Mouse (Mus musculus) c-Kit-positive CD71-negative TER-119-negative erythroid progenitor cells, embryonic 14.5 days (primary cell): ENCODE data around the gene Rph3al.

Source experiments
- DNase-seq: peaks from one replicate; pipeline ENCODE4 v3.0.0-alpha.2; 2013; ENCODE audit warnings: low read depth

The Rph3al gene

DNA sequence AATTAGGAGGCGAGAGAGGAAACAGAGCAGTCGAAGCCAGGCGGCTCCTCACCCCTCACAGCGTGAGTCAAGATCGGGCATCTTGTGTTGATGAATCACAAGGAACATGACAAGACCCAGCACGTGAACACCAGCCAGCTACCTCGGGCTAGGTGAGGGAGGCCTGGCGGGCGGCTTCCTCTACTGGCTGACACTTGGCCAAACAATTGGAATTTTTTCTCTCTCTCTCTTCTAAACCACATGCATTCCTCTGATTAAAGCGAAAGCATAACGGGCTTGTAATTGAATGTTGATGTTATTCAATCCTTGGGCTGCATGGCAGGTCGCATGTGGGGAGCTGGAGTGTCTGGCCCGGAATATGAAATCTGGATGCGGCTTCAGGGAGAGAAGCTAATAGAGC is 77.0 kb downstream of the Rph3al start:
- no peak for DNase-seq

DNA sequence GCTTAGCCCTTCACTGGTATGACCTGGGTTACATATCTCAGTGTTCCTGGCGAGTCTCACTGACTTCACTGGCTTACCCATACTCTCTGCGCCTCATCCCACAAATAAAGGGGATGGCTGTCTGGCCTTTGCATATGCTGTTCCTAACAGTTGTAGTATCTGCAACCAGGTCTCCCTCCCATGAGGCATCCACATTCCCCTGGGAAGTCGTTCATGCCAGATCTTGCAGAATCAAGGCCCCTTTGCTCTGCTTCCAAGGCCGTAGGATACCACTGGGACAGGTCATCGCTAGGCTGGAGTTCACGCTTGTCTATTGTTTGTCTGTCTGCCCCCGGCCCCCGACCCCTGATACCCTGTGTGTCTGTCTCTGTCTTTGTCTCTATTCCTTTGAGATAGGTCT is 78.8 kb downstream of the Rph3al start:
- DNase-seq, result no peak

DNA sequence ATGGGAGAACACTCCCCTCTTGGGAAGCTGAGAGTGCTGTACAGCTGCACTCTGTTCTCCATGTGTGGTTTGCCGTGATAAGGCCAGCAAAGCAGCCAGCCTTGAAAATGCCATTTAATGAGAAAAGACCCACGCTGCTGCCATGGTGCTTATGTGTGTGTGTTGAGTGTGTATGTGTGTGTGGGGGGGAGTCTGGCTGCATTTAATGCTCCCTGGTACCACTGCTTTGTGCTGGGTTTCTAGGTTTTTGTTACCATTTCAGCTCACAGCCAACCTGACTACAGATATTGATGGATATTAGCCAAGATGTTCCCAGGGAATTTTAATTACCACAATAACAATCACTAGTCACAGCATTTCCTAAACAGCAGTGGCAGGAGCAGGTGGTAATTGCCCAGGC is 79.3 kb downstream of the Rph3al start:
- DNase-seq, result no peak

DNA sequence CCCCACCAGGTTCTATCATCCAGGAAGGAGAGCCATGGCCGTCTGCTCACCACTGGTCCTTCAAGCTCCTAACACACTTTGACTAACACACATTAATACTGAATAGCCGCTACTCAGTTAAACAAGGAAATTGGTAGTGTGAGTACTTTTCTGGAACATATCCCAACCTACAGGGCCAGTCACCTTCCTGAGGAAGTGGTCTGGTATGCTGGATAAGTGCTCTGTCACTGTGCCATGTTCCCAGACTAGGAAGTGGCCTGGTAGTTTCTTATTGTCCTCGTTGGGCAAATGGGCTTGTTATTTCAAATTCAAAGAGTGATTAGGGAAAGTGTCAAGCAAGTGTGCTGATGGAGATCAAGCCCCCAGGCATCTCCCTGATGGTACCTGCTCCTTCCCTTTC is 80.4 kb downstream of the Rph3al start:
- DNase-seq, result no peak

DNA sequence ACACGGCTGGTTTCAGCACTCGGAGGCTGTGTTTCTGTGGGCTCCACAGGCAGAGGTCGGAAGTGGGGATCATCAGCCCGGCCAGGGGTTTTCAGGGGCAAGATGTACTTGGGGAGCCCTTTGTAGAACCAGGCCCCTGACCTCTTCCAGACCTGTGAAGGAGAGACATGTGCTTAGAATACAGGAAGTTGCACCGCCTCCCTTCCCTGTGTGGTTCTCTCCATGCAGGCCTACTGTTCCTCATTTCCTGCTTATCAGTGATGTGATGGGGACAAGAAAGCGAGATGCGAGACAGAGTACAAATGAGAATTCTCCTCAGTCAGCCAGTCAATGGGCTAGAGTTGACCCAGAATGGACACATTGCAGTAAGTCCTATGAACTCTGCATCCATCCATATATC is 83.9 kb downstream of the Rph3al start:
- no peak for DNase-seq

DNA sequence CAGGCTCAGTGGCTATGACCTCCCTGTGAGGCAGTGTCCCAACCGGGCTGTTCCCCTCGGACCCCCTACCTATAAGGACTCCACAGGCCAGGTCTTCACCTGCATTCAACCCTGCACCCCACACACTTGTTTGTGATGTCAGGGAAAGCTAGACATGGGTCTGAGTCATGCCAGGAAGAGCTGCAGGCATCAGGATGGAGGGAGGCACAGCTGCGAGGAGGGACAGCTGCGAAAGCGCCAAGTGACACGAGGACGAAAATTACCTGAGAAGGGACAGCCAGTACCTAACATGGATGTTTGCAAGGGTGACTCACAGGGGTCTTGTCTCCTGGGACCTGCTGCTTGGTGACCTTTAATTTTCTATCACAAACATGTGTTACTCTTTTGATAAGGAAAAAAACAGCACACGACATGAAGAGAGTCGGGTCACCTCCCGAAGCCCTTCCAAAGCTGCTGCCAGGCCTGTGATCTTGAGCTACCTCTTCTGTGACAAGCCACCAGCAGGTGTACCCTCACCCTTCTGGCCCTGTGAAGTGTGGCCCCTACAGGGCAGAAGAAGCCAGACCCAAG is 85.1 kb downstream of the Rph3al start:
- no peak for DNase-seq

DNA sequence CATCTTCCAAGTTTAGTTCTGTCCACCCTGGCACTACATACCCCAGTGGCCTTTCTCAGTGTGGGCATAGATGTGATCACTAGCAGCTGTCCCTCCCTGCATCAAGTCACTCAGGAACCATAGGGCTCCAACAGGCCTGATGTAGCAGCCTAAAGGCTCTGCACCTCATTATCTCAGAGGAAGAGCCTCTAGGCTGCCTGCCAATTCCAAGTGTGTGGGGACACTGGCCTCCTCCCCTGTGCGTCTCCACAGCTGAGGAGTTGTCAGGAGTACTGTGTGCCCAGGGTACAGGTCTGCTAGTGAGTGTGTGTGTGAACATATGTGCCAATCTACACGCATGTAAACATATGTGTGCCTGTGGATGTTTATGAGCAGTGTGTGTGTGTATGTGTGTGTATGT is 85.7 kb downstream of the Rph3al start:
- DNase-seq, result no peak

DNA sequence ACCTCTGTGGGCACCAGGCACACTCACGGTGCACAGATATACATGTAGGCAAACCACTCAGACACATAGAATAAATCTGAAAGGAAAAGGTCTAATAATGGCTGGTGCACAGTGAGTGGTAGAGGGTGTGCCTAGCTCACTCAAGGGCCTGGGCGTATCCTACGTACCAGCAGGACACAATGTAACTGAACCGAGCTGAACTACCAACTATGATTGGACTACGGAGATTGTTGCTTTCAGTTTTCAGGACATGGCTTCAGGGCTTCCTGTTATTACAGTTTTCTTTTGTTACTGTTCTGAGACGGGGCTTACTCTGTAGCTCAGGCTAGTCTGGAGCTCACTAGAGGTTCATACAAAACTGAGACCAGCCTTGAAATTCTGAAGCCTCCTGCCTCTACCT is 88.7 kb downstream of the Rph3al start:
- no peak for DNase-seq

DNA sequence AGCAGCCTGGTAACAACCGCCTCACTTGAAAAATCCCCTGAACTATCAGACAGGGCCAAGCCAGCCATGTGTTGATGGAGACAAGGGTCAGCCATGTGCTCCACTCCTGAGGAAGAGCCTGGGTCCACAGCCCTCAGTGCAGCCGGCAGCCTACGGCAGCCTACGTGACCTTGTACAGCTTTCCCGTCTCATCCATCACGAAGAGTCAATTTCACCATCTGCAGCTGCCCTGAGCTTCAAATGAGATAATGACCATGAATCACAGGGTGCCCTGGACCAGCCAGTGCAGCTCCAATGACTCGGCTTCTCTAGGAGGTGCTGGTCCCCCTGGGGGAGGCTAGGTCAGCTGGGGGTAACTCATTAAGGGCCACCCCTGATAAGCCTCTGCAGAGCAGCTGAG is 91.6 kb downstream of the Rph3al start:
- DNase-seq, result no peak

DNA sequence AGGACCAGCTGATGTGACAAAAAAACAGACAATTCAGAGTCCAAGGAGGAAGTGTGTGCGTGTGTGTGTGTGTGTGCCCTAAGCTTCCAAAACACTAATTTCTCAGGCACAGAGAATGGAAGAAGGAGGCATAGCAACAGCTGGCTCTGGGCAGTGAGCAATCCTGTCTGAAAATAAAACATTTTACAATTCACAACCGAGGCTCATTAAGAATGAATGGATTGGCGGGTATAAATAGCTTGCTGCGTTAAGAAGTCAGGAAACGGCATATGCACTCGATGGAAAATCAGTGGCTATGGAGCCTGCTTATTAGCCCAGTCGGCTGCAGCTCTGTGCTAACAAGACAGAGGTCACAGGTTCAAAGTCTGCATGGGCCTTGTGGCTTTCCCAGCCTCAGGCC is 92.6 kb downstream of the Rph3al start:
- no peak for DNase-seq

DNA sequence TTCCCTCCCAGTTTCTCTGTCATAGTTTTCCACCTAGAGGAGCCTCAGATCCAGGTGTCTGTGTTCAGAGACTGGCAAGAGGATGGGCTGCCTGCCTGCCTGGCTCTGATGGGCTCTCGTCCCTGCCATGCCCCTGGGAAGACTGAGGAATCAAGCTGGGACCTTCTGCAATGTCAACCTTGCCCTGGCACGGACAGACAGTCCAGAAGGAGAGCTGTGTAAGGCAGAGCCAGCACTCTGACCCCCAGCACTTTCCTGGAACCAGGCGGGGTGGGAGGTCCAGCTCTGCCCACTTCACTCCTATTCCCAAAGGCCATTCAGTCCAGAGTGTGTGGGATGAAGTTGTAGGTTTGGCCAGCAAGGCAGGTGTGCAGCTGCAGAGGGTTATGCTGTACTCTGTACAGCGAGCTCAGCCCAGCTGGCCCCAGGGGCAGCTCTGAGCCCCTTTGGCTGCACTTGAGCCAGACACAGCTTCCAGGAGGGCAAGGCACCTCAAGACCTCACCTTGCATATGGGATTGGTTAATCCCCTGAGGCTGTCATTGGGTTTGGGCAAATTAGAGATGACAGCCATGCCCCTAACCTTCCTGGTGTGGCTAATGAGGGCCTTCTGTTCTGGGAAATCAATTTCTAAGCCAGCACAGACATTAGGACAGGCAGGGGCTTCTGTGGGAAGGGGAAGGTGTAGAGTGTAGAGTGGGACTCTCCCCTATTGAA is 95.2 kb downstream of the Rph3al start:
- no peak for DNase-seq

DNA sequence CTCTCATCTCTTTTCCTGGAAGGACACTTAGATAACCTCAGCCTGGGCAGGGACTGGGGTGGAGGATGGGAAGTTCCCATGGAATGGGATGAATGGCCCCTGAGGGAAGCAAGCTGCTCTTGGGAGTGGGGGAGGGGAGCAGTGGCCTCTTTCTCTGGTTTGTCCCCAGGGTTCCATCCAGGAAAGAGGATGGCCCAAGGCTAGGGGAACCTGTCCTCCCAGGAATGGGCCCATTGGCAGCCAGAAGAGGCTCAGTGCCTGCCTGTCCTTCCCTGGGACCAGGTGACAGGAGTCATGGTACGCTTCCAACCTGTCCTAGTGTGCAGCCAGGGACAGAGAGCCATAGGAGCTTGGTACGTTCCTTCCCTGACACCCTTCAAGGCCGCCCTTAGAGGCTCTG is 96.7 kb downstream of the Rph3al start:
- DNase-seq, result no peak

DNA sequence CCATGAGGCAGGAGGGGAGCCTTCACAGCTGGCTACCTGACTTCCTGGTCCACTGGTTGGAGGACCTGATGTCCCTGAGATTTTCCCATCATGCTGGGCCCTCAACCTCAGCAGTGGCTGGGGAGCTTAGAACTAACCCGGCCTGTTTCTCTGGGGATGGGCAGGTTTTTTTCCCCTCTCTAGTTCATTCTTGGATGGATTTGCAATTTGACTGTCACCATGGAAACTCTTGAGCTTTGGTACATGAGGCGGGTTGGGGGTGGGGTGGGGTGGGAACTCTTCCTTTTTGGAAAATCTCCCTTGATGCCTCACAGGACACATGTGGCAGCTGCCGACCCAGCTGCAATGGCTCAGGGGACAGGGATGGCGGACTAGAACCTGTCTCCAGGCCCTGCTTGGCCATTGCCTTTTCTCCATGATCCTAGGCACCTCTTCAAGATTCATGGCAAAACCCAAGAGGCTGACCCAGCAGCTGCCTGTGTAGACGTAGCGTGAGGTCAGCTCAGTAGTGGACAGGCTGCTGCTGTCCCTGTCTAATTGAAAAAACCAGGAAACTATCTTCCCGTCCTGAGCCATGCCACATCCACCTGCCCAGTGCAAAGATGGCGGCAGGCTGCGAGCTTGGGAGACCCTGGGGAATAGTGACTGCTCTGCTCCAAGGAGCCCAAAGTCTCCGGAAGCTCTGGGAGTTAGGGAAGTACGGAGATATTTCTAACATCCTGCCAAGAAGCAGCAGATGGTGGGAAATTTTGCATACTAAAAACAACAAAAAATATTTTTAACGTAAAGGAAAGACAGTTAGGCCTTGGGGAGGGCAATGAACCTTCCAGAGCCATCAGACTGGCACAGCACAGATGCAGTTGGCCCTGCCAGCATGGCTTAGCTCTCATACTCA is 98.4 kb downstream of the Rph3al start:
- no peak for DNase-seq

DNA sequence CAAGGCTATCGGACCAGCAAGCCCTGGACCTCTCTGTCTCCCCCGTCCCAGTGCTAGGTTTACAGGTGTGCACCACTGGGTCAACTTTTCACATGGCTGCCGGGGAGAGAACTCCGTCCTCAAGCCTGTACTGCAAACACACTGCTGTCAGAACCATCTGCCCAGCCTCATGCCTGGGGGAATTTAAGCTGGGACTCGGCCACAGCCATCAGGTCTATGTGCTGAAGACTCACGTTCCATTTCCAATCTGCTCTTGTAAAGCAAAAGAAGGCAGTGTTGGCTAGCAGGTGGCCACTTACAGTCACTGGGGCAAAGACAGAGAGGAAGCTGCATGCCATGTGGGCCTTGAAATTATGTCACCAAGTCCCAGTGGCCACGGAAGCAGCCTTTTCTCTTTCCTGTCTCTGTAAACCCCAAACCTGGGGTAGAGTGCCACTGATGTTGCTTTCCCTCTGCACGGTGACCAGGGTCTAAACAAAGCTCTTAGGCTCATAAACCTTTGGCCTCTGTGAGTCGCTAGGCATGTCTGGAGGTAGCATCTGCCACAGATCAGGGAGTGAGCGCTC is 99.3 kb downstream of the Rph3al start:
- DNase-seq, result no peak

DNA sequence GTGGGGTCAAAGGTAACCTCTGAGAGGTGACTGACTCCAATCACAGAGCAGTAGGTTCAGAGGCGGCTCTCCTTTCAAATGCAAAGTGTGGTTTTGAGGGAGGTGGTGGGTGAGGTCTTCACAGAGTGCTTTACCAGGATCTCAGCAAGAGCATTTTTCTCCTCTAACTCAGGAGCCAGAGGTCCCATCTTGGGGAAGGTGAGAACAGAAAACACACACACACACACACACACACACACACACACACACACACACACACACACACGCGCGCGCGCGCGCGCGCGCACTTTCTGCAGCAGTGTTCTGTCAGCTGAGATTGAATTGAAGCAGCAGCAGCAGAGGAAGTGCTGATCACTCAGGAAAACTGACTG is 102.0 kb downstream of the Rph3al start:
- no peak for DNase-seq

DNA sequence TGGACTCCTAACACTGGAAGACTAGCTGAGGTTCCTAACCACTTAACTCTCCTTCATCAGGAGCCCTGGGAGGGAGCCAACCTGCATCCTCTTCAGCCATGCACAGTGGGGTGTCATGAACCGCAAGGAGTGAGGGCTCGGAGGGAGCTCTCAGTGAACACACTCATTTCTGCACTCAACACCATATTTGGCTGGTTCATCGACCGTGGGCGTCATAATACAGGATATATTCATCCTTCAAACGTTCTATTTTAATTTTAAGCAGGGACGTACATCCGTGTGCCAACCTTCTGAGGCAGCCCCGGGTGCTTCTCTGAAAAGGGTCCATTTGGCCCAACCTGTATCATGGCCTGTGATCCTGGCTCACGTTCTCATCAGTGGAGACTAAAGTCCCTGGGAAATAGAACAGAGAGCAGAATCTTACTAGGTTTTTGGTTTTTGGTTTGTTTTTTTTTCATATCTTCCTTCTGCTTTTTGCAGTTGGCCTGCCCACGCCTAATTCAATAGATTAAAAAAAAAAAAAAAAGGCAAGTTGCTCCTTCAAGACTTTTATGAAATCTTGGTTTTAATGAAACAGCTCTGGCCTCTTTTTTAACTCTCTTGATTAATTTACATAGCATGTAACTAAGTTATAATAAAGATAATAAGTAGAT is 102.5 kb downstream of the Rph3al start:
- DNase-seq, result no peak

DNA sequence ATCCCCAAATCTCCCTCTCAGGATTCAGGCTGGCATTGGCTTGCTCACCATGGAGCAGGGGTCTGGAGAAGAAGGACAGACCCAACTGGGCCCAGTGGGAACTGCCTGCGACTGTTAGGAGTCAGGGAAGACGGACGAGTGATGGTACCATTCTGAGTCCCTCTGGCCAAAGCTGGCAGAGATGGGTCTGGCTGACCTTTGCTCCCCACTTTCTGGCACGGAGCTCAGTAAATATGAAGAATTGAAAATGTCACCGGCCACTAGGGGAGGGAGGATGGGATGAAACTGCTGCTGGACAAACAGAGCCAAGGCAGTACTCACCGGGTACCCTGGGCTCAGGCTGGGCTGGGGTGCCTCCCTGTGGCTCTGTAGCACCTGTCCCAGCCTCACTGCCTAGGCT is 105.1 kb downstream of the Rph3al start:
- DNase-seq, result no peak

DNA sequence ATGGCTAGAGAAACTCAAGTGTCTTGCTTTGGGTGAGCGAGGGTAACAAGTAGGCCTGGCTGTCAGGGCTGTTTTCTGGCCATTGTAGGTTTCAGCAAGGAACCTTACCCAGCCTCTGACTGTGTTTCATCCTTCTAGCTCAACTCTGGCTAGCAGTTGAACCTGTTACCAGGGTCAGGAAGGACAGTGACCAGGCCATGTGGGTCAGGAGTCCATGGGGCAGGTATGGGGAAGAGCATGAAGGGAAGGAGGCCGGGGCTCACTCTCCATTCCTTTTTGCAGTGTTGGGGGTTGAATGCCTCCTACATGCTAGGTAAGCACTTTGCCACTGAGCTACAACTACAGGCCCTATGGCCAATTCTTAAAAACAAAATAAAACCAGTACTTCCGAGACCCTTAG is 107.8 kb downstream of the Rph3al start:
- DNase-seq, result no peak

DNA sequence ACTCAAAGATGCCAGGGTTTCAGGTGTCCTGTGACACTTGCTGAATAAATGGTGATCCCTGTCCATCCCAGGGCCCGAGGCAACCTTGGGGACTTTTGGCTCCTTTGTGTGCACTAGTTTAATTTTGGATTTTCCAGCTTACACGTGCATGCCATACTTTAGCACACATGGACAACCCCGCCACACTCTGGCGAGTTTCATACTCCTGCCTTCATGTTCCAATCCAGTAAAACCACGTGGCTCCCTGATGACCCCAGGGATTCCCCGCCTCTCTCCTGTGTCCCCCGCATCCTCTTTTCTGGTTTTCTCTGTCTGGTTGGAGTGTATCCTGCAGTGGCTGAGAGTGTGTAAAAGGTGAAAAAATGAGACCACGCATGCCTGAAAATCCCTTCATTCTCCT is 110.8 kb downstream of the Rph3al start:
- no peak for DNase-seq

DNA sequence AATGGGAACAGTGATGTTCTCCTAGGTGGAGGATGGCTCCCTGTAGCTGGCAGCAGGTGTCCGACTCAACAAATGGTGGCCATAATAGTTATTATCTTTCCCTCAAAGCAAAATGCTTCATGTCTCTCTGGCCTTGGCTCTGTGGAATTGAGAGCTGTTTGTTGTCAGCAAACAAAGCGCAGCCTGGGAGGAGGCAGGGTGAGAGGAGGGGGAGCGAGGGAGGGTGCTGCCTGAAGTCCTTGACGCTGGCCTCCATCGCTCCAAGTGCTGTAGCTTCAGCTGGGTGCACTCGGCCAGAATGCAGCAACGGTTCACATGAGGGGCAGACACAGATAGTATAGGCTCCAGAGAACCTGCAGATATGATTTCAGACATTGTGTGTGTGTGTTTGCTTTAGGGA is 114.7 kb downstream of the Rph3al start:
- DNase-seq, result no peak

DNA sequence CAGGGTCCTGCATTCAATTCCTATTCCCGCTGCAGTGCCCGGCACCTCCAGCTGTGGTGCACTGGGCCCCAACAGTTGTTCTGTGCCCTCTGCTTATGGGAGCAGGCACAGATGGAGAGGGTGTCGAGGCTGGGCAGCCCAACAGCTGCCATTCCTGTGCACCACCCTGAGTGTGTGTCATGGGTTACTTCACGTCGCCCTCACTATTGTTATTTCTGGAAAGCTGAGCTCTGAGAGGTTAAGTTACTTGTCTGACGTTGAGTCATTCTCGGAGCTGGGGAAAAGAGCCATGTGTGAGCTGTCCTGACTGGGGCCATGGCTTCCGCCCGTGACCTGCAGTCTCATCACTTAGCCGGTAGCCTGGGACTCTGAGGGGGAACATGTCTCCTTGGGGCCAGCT is 125.1 kb downstream of the Rph3al start:
- no peak for DNase-seq

DNA sequence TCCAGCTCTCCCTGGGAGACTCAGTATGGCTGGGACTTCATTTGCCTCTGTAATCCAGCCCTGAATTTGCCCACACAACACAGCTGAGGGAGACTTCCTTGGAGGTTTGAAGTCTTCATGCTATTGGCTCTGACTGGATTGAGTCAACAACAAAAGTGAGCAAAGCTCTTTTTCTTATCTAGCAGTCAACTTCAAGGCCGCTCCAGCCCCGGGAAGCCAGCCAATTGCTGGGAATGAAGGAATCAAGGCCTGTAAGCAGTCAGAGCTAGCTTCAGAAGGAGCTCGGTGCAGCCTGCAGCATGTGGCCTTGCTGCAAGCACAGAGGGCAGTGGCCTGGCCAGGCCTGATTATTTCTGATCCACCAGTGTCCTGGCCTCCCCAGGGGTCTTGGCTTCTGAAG is 126.3 kb downstream of the Rph3al start:
- DNase-seq, result no peak

DNA sequence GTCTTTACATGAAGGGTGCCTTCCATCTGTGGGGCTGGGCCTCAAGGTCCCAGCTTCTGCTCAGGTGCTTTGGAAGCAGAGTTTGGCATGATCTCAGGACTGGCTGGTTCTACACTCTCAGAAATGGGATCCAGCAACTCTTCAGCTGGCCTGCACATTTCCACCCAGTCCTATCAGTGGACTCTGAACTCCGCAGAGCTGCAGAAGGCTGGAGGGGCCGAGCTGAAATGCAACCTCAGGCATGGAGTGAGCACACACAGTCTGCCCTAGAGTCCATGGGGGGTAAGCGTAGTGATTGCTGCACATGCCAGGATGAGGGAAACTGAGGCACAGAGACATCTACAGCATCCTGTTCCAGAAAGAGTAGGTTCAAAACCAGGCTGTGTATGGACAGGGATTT is 127.7 kb downstream of the Rph3al start:
- DNase-seq, result no peak
